Mouse (Mus musculus) MEL (cell line): ENCODE data around the gene Kif6. TPM values are rescaled to one million over a fixed set of nuclear protein-coding genes. Genes with fewer than 3 reads are reported as not detected.

Source experiments
- DNase-seq: peaks from one replicate; pipeline ENCODE4 v3.0.0; 2011; ENCODE audit warnings: low read depth, low spot score
- H3K27ac ChIP-seq: 2 replicates; pipeline ENCODE4 v1.5.1; 2012; ENCODE audit warnings: low read depth, mild to moderate bottlenecking, control low read depth, low read length, moderate library complexity; ENCODE audit not compliant: control insufficient read depth
- H3K27me3 ChIP-seq, 2 experiments: fragments of 150-350 bp in 1 of 2; sonication (generic) in 1 of 2; 2 replicates each; pipeline ENCODE4 v1.6.1; 2012; ENCODE audit warnings: low read length in 2 of 2, mild to moderate bottlenecking in 2 of 2, improper control_type of control experiment in 1 of 2, moderate library complexity in 1 of 2; ENCODE audit not compliant: insufficient read depth in 2 of 2, control insufficient read depth in 1 of 2
- H3K36me3 ChIP-seq, 2 experiments: 2 replicates each; pipeline ENCODE4 v1.6.1; 2012 to 2014; ENCODE audit warnings: low read length in 2 of 2, improper control_type of control experiment in 1 of 2, inconsistent platforms in 1 of 2, mild to moderate bottlenecking in 1 of 2; ENCODE audit not compliant: insufficient read depth in 2 of 2, control insufficient read depth in 1 of 2
- H3K4me1 ChIP-seq, 2 experiments: fragments of 150-350 bp in 1 of 2; sonication (generic) in 1 of 2; 2 replicates each; pipeline ENCODE4 v1.6.1; 2012; ENCODE audit warnings: low read length in 2 of 2, improper control_type of control experiment in 1 of 2, mild to moderate bottlenecking in 1 of 2; ENCODE audit not compliant: insufficient read depth in 2 of 2, control insufficient read depth in 1 of 2
- H3K4me3 ChIP-seq, 2 experiments: fragments of 150-350 bp in 1 of 2; sonication (generic) in 1 of 2; 2 replicates each; pipeline ENCODE4 v1.5.1; 2012; ENCODE audit warnings: low read depth in 2 of 2, low read length in 2 of 2, mild to moderate bottlenecking in 2 of 2, moderate library complexity in 2 of 2, control low read depth in 1 of 2, improper control_type of control experiment in 1 of 2; ENCODE audit not compliant: control insufficient read depth in 1 of 2, insufficient read depth in 1 of 2
- H3K79me2 ChIP-seq: 2 replicates; pipeline ENCODE4 v1.6.1; 2012; ENCODE audit warnings: mild to moderate bottlenecking, low read length, moderate library complexity; ENCODE audit not compliant: control insufficient read depth, poor library complexity, insufficient read depth
- H3K9ac ChIP-seq: 2 replicates; pipeline ENCODE4 v1.6.1; 2012; ENCODE audit warnings: low read depth, mild to moderate bottlenecking, control low read depth, low read length, moderate library complexity; ENCODE audit not compliant: control insufficient read depth, poor library complexity, severe bottlenecking
- H3K9me3 ChIP-seq: fragments of 150-350 bp; sonication (generic); replicated peaks from 2 replicates; pipeline ENCODE4 v1.6.1; 2012; ENCODE audit warnings: mild to moderate bottlenecking, low read length, improper control_type of control experiment, moderate library complexity; ENCODE audit not compliant: insufficient read depth
- CTCF ChIP-seq, 3 experiments: IDR thresholded peaks in 2 of 3; conservative IDR thresholded peaks in 1 of 3; 2 replicates each; pipeline ENCODE4 v1.5.1; 2011 to 2012; ENCODE audit warnings: low read length in 3 of 3, low read depth in 2 of 3, mild to moderate bottlenecking in 2 of 3, improper control_type of control experiment in 1 of 3, inconsistent platforms in 1 of 3, mixed read lengths in 1 of 3, moderate library complexity in 1 of 3; ENCODE audit not compliant: control insufficient read depth in 1 of 3, insufficient read depth in 1 of 3, poor library complexity in 1 of 3, severe bottlenecking in 1 of 3
- E2F4 ChIP-seq: IDR thresholded peaks from 2 replicates; pipeline ENCODE4 v1.6.1; 2011; ENCODE audit warnings: low read depth, low read length, improper control_type of control experiment, borderline replicate concordance
- EP300 ChIP-seq, 2 experiments: IDR thresholded peaks; 2 replicates each; pipeline ENCODE4 v1.6.1; 2011; ENCODE audit warnings: improper control_type of control experiment in 2 of 2, low read length in 2 of 2, low read depth in 1 of 2, mild to moderate bottlenecking in 1 of 2
- GATA1 ChIP-seq: IDR thresholded peaks from 2 replicates; pipeline ENCODE4 v1.6.1; 2011; ENCODE audit warnings: low read depth, low read length, improper control_type of control experiment
- KAT2A ChIP-seq: conservative IDR thresholded peaks from 2 replicates; pipeline ENCODE4 v1.6.1; 2012; ENCODE audit warnings: low read depth, low read length, improper control_type of control experiment, inconsistent platforms
- MAFK ChIP-seq: IDR thresholded peaks from 2 replicates; pipeline ENCODE4 v1.6.1; 2011; ENCODE audit warnings: low read depth, mild to moderate bottlenecking, low read length, improper control_type of control experiment, borderline replicate concordance
- MYB ChIP-seq: IDR thresholded peaks from 2 replicates; pipeline ENCODE4 v1.6.1; 2011; ENCODE audit warnings: mild to moderate bottlenecking, low read depth, low read length, improper control_type of control experiment
- NELFE ChIP-seq: IDR thresholded peaks from 2 replicates; pipeline ENCODE4 v1.6.1; 2011; ENCODE audit warnings: low read depth, low read length, improper control_type of control experiment
- NRF1 ChIP-seq: IDR thresholded peaks from 2 replicates; pipeline ENCODE4 v1.6.1; 2014; ENCODE audit warnings: low read depth, mild to moderate bottlenecking, inconsistent platforms, low read length, improper control_type of control experiment, moderate library complexity; ENCODE audit not compliant: poor library complexity, insufficient read depth, severe bottlenecking
- POLR2AphosphoS2 ChIP-seq: IDR thresholded peaks from 2 replicates; pipeline ENCODE4 v1.6.1; 2011; ENCODE audit warnings: low read length, improper control_type of control experiment
- POLR2AphosphoS5 ChIP-seq: IDR thresholded peaks from 2 replicates; pipeline ENCODE4 v1.6.1; 2012; ENCODE audit warnings: low read depth, borderline replicate concordance, mild to moderate bottlenecking, inconsistent platforms, low read length, moderate library complexity, mixed read lengths
- RAD21 ChIP-seq: IDR thresholded peaks from 2 replicates; pipeline ENCODE4 v1.6.1; 2011; ENCODE audit warnings: mild to moderate bottlenecking, low read depth, low read length, improper control_type of control experiment
- SIN3A ChIP-seq: IDR thresholded peaks from 2 replicates; pipeline ENCODE4 v1.6.1; 2012; ENCODE audit warnings: low read length, improper control_type of control experiment, inconsistent platforms
- SMC3 ChIP-seq: IDR thresholded peaks from 2 replicates; pipeline ENCODE4 v1.6.1; 2011; ENCODE audit warnings: low read depth, low read length, improper control_type of control experiment
- TBP ChIP-seq: IDR thresholded peaks from 2 replicates; pipeline ENCODE4 v1.8.0; 2011; ENCODE audit warnings: low read depth, low read length, improper control_type of control experiment
- TCF12 ChIP-seq: IDR thresholded peaks from 2 replicates; pipeline ENCODE4 v1.6.1; 2014; ENCODE audit warnings: low read depth, mild to moderate bottlenecking, inconsistent platforms, low read length, improper control_type of control experiment, moderate library complexity
- UBTF ChIP-seq: IDR thresholded peaks from 2 replicates; pipeline ENCODE4 v1.6.1; 2012; ENCODE audit warnings: low read depth, mild to moderate bottlenecking, inconsistent platforms, low read length, improper control_type of control experiment, moderate library complexity, borderline replicate concordance; ENCODE audit not compliant: insufficient read depth
- USF2 ChIP-seq, 2 experiments: IDR thresholded peaks; 2 replicates each; pipeline ENCODE4 v1.6.1; 2011 to 2012; ENCODE audit warnings: improper control_type of control experiment in 2 of 2, low read length in 2 of 2, borderline replicate concordance in 1 of 2, inconsistent platforms in 1 of 2, low read depth in 1 of 2, mild to moderate bottlenecking in 1 of 2; ENCODE audit not compliant: insufficient read depth in 1 of 2
- ZMIZ1 ChIP-seq: IDR thresholded peaks from 2 replicates; pipeline ENCODE4 v1.6.1; 2012; ENCODE audit warnings: low read depth, mild to moderate bottlenecking, inconsistent platforms, low read length, improper control_type of control experiment, moderate library complexity
- ZNF384 ChIP-seq: IDR thresholded peaks from 2 replicates; pipeline ENCODE4 v1.6.1; 2012; ENCODE audit warnings: low read depth, mild to moderate bottlenecking, inconsistent platforms, low read length, improper control_type of control experiment
- polyA plus RNA-seq, 2 experiments: library from polyadenylated mRNA; stranded (reverse) in 1 of 2; unstranded in 1 of 2; fragments of >175 nt in 1 of 2; fragments of >200 nt in 1 of 2; gene quantifications; 2 replicates each; pipeline versions ENCODE4 v1.2.1 to v1.2.4; 2012; ENCODE audit warnings: low replicate concordance in 2 of 2, low read depth in 1 of 2; ENCODE audit not compliant: insufficient read length in 2 of 2, insufficient read depth in 1 of 2, missing spikeins in 1 of 2
- total RNA-seq: library from RNA; depleted of rRNA; stranded (reverse); fragments of 300-350 nt; gene quantifications from 2 replicates; pipeline ENCODE4 v1.2.3, GENCODE M21; 2012; rRNA removed

Kif6 gene
- total RNA-seq = not detected in 2 replicates
- polyA plus RNA-seq = not detected

- H3K27me3 ChIP-seq = no peaks in the 10 kb centered on the region
- TF ChIP-seq MYB (no peak), NELFE (no peak), POLR2AphosphoS2 (no peak), MAFK (no peak), ZNF384 (no peak), TCF12 (no peak), GATA1 (no peak), SIN3A (no peak), E2F4 (no peak)
- no peak within 1 kb of the TSS for H3K9ac ChIP-seq
- H3K79me2 ChIP-seq = no peaks in the 10 kb centered on the region
- no peaks in the 10 kb centered on the region for H3K36me3 ChIP-seq
- H3K4me3 ChIP-seq = no peak within 1 kb of the TSS
- H3K9me3 ChIP-seq = no peaks in the 10 kb centered on the region
- H3K27ac ChIP-seq = no peak within 1 kb of the TSS
- DNase-seq = no peak
- no peaks in the 10 kb centered on the region for H3K4me1 ChIP-seq
These were observed at the start of gene Kif6 for GRCm38 (mm10) chr17:49614577-49615235. Gene Kif6 (plus strand): TSS chr17:49615136.

GRCm38 (mm10) chr17:49568717-49569116 is 46.2 kb upstream of the Kif6 start:
- Histone ChIP-seq H3K4me3 (no peak overlapping the region), H3K9me3 (no peaks in the 10 kb centered on the region), H3K27ac (no peak overlapping the region), H3K79me2 (no peaks in the 10 kb centered on the region), H3K9ac (no peak overlapping the region), H3K36me3 (no peaks in the 10 kb centered on the region), H3K4me1 (no peaks in the 10 kb centered on the region), H3K27me3 (no peaks in the 10 kb centered on the region)
- DNase-seq = no peak
- TF ChIP-seq EP300 (IDR thresholded peaks at IDR 0.05; ENCODE audit: low read depth in 1 of 2, low read length in 2 of 2) (no peak), MYB (no peak), CTCF (IDR thresholded peaks at IDR 0.05 in 2 of 3, conservative IDR thresholded peaks at IDR 0.05 in 1 of 3; ENCODE audit: control insufficient read depth in 1 of 3, insufficient read depth in 1 of 3, low read depth in 2 of 3, low read length in 3 of 3, poor library complexity in 1 of 3, severe bottlenecking in 1 of 3) (no peak), SMC3 (no peak)

- TF ChIP-seq NRF1 = no peak
- TF ChIP-seq USF2 (IDR thresholded peaks at IDR 0.05; ENCODE audit: borderline replicate concordance in 1 of 2, insufficient read depth in 1 of 2, low read depth in 1 of 2, low read length in 2 of 2) = no peak
- TF ChIP-seq TBP = no peak
- no peak for TF ChIP-seq KAT2A
- no peak for TF ChIP-seq ZNF384
- no peak for TF ChIP-seq NELFE
- no peak for TF ChIP-seq RAD21
- no peak for TF ChIP-seq UBTF
- TF ChIP-seq ZMIZ1 = no peak
- TF ChIP-seq POLR2AphosphoS5 = no peak
- no peak for TF ChIP-seq SMC3
- TF ChIP-seq, all 39 proteins: peak for 0
- Histone ChIP-seq H3K79me2 (no peaks in the 10 kb centered on the region), H3K9me3 (no peaks in the 10 kb centered on the region), H3K27ac (no peak overlapping the region), H3K27me3 (no peaks in the 10 kb centered on the region), H3K4me1 (no peaks in the 10 kb centered on the region), H3K4me3 (no peak overlapping the region), H3K9ac (no peak overlapping the region), H3K36me3 (no peaks in the 10 kb centered on the region)
- DNase-seq = no peak
These were observed 37.6 kb upstream of the Kif6 start for GRCm38 (mm10) chr17:49577321-49577720.
